Mouse (Mus musculus) frontal cortex, postnatal 25 days (tissue): ENCODE results near the gene Retreg1.

ENCODE experiments used
- DNase-seq, 2 experiments: peaks; one replicate each; pipeline ENCODE4 v3.0.0; 2022; ENCODE audit warnings: low spot score in 2 of 2

Retreg1 gene

GRCm38 (mm10) chr15:25880192-25880591, 37.2 kb downstream of the Retreg1 start:
- no peak for DNase-seq

DNA sequence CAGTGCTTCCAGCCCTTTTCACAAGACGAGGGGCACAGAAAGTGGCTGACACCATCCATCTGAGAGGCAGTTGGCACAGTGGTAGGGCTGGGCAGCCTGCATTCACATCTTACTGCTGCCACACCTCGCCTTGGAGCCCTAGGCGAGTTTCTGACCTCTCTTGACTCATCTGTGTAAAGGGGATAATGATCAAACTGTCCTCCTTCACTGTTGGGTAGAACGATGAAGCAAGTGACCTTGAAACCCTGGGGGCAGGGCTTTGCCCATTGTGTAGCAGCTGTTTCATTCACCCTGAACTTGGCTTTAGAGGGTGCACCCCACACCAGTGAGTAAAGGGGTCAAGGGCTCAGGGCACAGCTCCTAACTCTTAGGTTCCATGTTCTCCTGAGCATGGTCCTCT, 39.0 kb downstream of the Retreg1 start:
- DNase-seq, result no peak

GRCm38 (mm10) chr15:25884416-25884958, 41.5 kb downstream of the Retreg1 start:
- no peak for DNase-seq

DNA sequence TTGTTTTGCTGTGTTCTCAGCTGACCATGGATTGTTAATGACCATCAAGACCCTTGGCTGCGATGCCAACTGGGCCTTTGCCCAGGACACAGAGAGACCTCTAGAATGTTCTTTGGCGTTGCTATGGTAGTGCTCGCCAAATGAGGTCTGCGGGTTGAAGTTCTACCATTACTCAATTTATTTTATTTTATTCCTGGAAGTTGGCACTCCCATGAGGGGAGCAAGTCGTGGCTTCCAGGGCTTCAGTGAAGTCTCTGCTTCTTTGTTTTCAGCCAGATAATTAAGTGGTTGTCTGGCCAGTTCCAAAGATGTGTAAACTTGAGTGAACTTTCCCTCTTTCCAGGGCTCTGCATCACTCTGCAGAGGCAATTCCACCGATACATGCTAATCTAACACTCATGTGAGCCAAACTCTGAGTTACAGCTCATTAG, 43.6 kb downstream of the Retreg1 start:
- no peak for DNase-seq

DNA sequence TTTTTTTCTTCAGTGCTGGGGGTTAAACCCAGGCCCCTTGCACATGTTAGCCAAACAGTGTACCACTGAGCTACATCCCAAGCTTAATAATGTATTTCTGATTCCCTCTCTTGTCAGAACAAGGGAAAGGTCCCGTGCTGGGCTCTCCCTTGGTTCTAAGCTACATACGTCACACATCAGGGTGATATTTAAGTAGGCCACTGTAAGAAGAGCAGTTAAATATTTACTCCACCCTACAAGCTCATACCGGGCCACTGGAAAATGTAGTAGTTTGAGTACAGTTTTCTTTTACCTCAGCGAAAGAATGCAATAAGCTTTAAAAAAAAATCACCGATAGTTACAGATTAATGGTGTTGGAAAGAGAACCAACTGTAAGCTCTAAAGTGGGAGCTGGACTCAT, 46.9 kb downstream of the Retreg1 start:
- no peak for DNase-seq

DNA sequence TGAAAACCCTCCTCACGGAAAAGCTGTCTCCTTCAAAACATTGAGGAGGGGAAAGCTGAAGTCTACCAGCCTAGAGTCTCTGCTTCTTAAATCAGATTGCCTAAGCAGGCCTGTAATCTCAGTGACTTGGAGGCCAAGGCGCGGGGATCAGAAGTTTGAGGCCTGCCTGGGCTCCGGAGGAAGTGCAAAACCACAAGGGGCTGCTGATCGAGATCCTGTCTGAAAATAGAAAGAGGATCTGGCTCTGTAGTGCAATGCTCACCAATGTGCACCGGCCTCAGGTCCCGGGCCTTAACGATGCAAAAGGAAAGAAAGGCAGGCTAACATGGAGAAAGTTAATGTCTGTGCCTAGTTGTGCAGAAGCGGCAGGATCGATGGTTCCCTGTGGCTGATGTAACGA, 48.6 kb downstream of the Retreg1 start:
- no peak for DNase-seq

- DNase-seq, result no peak
These were observed 50.3 kb downstream of the Retreg1 start for GRCm38 (mm10) chr15:25893327-25893726.

DNA sequence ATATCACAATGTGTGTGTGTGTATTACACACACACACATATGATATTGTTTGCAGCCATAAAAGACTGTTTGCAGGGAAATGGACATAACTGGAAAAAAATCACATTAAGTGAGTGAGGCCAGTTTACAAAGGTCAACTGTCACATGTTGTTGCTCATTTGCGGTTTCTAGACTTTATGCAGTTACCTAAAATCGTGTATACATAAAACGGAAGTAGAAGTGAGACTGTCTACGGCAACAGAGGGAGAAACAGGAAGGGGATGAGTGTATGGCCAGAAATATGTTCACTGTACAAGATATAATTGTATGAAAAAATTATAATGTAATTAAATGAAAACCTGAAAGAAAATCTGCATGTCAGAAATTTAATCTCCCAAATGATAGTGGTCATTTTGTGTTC, 53.8 kb downstream of the Retreg1 start:
- DNase-seq, result no peak

DNA sequence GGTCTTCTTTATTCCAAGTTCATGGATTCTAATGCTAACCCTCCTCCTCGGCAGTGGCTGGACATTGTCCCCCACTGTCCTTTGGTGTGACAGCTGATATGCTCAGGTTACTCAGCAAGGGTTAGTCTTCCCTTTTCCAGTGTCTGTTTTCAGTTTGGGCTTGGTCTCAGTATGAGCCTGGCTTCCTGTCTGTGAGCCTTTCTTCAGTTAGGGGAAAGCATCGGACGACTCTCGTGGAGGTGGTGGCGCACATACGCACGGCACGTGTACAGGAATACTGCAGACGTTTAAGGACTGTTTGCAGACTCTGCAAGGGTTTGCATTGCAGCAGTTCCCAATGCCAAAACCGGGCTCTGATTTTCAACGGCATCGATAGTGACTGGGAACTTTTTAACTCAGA, 54.6 kb downstream of the Retreg1 start:
- no peak for DNase-seq

DNA sequence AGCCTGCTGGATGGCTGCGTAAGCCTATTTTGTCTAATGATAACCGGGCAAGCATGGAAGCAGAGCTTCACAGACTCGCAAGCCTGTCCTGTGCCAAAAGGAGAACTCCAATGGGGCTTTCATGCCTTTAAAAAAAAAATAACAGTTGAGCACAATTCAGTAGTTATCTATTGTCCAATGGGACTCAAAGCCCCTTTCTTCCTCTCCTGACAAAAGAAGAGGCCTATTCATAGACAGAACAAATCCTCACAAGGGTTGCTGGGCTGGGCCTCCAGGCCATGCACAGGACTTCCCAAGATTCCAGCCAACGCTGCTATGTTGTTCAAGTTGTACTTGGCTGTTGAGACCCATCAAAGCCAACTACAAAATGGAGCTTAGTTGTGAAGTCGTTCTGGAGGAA, 56.0 kb downstream of the Retreg1 start:
- no peak for DNase-seq

- DNase-seq, result peak; percentile 53 to 63
These were observed 57.6 kb downstream of the Retreg1 start for GRCm38 (mm10) chr15:25900540-25900939.

DNA sequence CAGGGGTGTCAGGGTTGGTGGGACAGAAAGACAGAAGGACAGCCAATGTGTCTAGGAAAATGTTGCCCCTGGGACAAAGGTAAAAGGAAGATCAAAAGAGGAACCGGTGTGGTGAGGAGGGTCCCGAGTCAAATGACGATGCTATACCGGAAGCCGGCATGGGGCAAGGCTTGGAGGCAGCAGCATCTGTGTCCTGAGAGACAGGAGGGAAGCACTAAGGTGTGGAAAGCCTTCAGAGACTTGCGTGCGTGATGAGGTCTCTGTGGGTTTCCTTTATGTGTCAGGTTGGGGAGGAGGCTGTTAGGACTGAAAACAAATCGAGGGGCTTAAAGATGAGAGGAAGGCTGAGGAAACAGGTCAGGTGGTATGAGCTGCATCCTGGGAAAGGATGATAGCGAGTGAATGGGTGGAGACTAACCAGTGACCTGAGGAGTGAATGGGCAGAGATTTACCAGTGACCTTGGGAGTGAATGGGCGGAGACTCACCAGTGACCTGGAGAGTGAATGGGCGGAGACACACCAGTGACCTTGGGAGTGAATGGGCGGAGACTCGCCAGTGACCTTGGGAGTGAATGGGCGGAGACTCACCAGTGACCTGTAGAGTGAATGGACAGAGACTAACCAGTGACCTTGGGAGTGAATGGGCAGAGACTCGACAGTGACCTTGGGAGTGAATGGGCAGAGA, 60.1 kb downstream of the Retreg1 start:
- no peak for DNase-seq

- no peak for DNase-seq
These were observed 61.5 kb downstream of the Retreg1 start for GRCm38 (mm10) chr15:25904435-25905021.

- no peak for DNase-seq
These were observed 67.0 kb downstream of the Retreg1 start for GRCm38 (mm10) chr15:25909783-25910494.

DNA sequence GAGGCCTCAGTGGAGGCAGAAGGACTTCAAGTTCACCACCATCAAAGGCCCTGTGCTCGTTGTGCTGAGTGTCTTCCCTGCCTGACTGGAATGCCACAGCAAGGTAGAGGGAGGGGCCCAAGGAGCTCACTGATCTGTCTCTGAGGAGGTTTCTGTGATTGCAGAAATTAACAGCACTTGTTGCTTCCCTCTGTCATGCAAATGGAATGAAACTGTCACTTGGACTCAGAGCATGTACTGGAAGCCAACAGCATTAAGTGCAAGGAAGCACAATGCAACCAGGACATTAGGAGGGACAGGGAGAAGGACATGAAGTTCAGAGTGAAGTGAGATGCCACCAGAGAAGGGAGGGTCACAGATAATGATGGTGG, 67.5 kb downstream of the Retreg1 start:
- no peak for DNase-seq

DNA sequence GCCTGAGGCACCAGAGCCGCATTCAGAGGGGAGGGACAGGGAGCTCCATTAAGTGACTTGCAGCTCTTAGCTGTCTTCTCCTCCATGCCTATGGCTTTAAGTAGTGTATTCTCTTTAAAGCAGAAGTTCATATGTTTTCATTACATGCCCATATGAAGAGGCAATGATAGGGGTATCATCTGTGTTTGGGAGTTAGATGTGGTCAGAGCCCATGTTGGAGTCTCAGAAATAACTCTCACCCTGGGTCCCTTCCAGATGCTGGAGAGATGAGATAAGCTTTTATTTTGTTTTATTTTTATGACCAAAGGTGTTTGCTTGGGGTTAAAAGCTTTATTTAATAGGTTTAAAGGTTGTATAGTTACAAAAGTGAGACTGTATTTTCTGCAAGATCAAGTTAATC, 67.9 kb downstream of the Retreg1 start:
- DNase-seq, result no peak

- DNase-seq, result no peak
These were observed 69.9 kb downstream of the Retreg1 start for GRCm38 (mm10) chr15:25912911-25913310.

- no peak for DNase-seq
These were observed 70.7 kb downstream of the Retreg1 start for GRCm38 (mm10) chr15:25913659-25914058.

DNA sequence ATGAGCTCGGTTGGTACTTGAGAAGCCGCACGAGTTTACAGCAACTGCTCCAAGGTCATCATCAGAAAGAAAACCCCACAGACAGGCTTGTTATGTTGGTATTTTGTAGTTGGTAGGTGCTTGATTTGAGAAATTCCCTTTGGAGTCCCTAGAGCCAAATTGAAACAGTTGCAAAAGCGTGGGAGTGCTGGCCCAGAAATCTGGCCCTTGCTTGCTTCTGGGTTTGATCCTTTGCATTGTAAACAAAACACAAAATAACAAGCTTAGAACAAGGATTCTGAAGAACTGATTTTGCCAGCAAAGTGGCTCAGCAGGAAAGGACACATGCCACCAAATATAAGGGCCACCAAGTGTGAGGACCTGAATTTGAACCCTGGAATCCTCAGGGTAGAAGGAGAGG, 71.2 kb downstream of the Retreg1 start:
- DNase-seq, result no peak

DNA sequence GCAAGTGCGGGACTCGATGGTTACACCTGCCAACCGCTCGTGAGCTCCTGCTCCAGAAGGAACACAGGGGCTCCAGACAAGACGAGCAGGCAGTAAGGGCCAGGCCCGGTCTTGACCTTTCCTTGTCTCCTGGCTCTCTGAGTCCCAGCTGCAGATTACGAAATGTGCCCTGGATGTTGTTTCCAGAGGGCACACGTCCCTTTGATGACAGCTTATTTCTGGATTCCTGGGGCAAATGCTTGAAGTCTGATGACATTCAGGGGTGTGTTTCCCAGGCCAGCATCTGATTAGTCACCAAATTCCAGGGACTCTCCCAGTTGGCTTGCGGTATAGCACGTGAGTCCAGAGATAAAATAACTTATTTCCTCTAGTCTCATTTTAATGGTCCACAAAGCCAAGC, 72.0 kb downstream of the Retreg1 start:
- DNase-seq, result no peak

- no peak for DNase-seq
These were observed 72.7 kb downstream of the Retreg1 start for GRCm38 (mm10) chr15:25915574-25916205.

- DNase-seq, result no peak
These were observed 73.3 kb downstream of the Retreg1 start for GRCm38 (mm10) chr15:25916252-25916651.
